Mouse (Mus musculus) embryo, embryonic 11.5 days (tissue): ENCODE measurements at regions not wholly inside any gene's neighbourhood (a gene's known extent, or its start where the extent isn't known, plus 50 kb on each side); places are given as distances from the start of the nearest gene placed in this dataset.
"Not testable (repeated sequence)": the region's sequence is repeated elsewhere in the genome, so short reads cannot be mapped to it uniquely, and the experiment has no call there.

Experiments used
- DNase-seq: peaks from one replicate; pipeline ENCODE4 v3.0.0-alpha.2; 2012; ENCODE audit warnings: low read depth, low spot score

DNA sequence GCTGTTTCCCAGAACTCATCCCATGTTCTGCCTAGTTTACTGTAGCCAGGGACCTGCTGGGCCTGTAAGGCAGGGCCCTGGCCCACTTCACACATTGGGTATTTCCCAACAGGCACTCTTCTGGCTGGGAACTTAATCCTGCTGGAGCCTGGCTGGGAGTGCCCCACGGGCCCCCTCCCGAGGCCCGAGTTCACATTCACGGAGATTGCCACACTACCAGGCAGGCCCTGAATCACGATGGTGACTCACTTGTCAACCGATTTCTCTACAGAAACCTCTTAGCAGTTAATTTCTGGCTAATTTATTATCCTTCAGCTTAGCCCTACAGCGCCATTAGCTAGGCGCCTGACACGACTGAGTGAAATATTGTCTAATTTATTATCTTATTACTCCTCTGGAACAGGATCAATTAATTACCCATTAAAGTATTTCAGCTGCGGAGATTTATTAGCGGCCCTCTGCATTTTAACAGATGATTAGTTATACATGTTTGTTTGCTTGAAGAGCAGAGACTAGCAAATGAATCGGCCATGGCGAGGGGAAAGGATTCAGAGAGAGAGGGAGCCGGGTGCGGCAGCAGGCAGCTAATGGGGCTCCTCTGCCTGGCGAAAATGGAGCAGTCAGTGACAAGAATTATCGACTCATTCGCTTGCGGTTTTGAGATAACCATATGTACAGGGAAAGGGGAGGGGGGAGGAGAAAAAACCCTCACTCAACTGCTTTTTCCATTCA, 229.7 kb upstream of the Zfp703 start:
- peak; percentile 32 for DNase-seq

GRCm38 (mm10) chr8:26748161-26748971, 228.8 kb upstream of the Zfp703 start:
- peak; percentile 17 for DNase-seq

DNA sequence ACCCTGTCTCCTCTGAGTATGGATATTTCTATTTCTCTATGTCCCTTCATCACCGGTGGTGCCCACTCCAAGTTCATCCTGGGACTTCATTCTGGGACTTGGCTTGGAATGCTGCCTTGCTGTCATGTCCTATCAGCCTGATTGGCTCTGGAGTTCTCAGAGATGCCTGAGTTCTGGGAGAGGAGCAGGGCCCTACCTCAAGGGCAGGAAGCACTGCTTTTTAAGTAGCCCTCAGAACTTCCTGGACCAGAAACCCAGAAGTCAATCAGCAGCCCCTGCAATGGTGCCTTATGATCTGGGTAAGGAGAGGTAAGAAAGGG, 228.2 kb upstream of the Zfp703 start:
- DNase-seq: no peak

DNA sequence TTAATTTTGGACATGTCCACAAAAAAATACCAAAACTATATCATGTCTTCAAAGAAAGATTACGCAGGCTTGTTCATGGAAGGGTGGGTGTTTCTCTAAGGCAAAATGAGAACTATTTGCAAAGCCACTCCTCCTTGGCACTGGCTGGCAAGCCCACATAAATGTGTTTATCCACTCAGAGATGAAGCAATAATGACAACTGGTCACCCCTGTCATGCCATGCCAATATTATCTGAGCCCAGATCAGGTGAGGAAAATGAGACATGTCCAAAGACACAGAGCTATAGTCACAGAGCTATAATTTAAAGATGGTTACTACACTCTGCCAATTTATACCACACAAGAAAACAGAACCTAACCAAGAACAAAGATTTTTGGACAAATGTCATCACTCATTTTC, 227.0 kb upstream of the Zfp703 start:
- DNase-seq: no peak

- no peak for DNase-seq
Measured at GRCm38 (mm10) chr8:26751651-26752050, 225.5 kb upstream of the Zfp703 start.

- no peak for DNase-seq
Measured at GRCm38 (mm10) chr8:26756452-26756851, 220.7 kb upstream of the Zfp703 start.

DNA sequence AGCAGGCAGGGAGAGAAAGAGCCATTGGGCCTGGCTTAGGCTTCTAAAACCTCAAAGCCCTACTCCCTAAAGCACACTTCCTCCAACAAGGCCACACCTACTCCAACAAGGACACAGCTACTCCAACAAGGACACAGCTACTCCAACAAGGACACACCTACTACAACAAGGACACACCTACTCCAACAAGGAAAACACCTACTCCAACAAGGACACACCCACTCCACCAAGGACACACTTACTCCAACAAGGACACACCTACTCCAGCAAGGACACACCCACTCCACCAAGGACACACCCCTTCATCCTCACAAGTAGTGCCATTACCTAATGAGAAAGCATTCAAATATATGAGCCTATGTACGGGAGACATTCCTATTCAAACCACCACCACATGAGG, 216.4 kb upstream of the Zfp703 start:
- DNase-seq: no peak

DNA sequence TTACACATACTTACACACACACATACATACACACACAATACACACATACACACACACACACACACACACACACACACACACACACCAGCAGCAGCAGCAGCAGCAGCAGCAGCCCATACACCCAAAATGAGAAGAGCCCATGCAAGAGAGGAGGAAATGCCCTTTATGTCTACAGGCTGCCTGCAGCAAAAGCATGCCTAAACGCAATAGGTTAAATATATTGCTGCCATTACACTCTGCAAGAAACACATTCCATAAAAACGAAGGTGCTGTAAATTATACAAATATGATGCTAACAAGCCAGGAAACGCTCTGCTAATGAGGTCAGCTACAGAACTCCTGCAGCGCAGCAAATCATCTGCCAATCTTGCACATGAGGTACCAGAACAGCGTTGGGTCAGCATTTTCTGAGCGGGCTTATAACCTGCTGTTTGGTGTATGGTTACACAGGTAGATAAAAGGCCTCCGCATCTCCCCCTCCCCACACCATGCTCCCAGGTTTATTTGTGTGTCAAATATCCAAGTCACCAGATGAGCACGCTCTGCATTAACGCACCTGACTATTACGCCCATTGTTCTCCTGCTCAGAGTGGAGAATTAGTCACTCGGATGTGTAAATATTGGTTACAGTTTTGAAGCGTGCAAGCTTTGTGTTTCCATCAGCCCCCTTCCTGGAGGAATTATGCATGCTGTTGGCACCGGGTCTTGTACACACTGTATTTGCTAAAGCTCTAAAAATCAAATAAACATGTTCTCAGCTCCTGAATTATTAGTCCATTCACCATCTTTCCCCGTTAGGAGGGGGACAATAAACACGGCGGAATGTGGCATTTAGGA, 214.0 kb upstream of the Zfp703 start:
- no peak for DNase-seq

DNA sequence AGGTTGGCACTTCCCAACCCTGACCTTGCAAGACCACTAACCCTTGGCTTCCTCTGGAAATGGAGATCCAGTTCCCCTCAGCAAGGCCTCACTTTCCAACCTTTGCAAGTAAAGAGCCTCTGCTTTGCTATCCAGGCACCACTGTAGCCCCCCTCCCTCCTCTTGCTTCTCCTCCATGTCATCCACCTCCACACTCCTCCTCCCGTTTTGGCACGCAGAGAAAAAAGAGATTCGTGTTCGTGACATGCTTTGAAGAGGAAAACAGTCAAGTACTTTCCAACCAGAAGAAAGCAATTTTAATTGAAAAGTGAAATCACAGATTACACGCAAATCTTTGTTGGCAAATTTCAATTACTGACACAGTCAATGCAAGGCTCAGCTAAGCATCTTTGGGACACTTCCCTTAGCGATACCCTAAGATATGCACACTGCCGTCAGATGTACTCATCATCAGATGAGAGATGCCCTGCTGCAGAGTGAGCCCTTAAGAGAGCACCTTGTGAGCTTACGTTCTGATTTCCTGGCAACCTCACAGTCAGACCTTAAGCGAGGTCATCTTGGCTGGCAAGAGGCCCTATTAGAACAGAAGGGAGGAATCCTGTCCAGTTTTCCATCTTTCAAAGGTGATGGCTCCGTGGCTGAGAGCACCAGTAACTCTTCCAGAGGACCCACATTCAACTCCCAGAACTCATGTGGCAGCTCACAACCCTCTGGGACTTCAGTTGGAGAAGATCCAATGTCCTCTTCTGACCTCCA, 208.5 kb upstream of the Zfp703 start:
- no peak for DNase-seq

DNA sequence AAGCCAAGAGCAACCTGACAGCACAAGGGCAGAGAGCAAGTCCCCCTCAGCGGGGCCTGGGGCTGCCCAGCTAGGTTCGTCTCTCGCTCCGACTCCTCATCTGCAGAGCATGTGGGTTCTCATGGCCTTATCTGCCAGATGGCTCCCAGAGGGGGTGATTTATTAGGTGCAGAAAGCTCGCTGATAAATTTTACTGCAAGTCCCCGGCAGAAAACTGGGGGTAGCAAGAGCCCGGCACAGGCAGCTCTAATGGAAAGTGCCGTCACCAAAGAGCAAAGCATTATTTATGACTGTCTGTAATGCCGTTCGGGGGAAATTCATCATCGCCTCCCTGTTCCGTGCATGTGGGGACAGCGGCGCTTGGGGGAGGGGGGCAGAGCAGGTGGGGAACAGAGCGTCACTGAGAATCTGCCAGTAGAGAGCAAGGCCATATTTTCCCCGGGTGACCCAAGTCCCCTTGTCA, 206.7 kb upstream of the Zfp703 start:
- peak; percentile 81 for DNase-seq

GRCm38 (mm10) chr8:26778917-26779537, 198.1 kb upstream of the Zfp703 start:
- DNase-seq: no peak

DNA sequence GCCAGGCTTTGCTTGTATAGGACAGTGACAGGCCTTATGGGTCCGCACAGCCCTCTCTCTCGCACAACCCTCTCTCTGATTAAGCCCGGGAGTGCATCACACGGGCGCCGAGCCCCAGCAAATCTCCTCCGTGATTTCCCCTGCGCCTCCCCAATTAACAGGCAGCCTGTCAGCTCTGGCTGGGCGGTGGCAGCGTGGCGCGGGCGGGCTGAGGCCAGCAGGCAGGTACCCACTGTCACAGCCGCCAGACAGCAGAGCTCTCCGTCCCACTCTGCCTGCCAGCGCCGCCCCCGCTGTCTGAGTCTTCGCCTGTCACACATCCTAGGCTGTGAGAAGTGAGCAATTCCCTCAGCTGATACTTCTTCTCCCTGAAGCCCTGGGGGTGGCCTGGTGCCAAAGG, 196.6 kb upstream of the Zfp703 start:
- no peak for DNase-seq

DNA sequence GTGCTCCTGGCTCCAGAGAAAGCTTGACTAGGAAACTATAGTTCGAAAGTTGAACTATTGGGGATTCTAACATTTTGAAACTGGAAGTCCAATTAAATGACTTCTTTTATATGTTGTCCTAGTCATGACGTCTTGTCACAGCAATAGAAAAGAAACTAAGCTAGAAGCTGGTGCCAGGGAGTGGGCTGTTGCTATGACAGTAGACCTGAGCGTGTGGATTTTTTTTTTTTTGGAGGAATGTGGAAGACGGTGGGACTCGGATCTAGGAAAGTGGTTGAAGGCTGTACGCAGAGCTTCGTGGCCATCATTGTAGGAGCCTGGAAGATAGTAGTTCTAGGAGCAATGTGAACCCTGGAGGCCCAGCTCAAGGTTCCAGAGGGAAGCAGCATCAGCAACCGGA, 194.2 kb upstream of the Zfp703 start:
- not testable (repeated sequence) for DNase-seq

GRCm38 (mm10) chr8:26784381-26784780, 192.7 kb upstream of the Zfp703 start:
- DNase-seq: no peak

DNA sequence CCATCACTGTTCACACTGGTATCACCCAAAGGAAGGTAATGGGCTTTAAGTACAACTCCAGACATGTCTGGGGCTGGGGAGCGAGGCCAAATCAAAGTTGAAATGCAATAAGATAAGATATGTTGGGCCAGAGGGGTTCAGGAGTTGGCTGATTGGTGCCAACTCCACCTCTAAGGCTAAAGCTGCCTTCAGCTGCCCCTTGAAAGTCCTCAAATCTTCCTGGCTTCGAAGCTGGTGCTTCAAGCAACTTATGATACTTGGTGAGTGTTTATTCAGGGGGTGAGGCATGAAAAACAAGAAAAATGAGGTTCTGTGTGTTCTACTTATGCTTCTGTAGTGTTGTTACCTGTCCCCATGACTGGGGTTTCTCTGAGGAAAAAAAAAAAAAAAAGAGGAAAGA, 185.3 kb upstream of the Zfp703 start:
- no peak for DNase-seq

DNA sequence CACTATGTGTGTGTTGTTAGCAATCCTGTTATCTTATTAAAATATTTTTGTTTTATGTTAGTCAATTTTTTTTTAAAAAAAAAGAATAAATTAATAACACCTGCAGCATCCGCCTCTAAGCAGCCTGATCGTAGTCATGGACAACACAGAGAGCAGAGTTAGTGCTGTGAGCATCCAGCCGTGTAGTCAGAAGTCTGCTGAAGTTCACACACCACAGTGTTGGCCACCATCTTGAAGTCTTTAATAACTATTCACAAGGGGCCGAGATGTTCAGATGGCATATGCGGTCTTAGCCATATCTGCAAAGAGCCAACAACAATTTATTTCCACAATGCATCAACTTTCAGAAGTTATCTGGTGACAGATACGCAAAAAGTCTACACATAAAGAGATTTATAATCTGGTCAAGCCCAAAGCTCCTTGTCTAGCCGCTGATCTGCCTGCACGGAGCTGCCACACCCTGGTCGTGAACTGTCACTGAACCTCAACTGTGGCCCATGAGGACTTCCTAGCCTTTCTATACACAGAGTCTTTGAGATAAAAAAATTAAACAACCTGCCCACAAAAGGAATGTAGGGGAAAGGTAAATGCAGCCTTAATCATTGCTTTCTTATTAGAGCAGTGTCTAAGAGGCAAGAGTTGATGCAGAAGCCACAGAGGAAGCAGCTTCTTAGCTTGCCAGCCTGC, 183.4 kb upstream of the Zfp703 start:
- DNase-seq: no peak

- no peak for DNase-seq
Measured at GRCm38 (mm10) chr8:26794411-26794810, 182.7 kb upstream of the Zfp703 start.

- no peak for DNase-seq
Measured at GRCm38 (mm10) chr8:26795616-26796015, 181.5 kb upstream of the Zfp703 start.

GRCm38 (mm10) chr8:26799814-26800213, 177.3 kb upstream of the Zfp703 start:
- DNase-seq: no peak

GRCm38 (mm10) chr8:26804089-26804488, 173.0 kb upstream of the Zfp703 start:
- no peak for DNase-seq
